Mouse (Mus musculus): ENCODE measurements around the gene Palld.

The Palld gene

GRCm38 (mm10) chr8:61686340-61686739, 216.2 kb downstream of the Palld start:
- DNase-seq (ENCODE audit: low read depth, low spot score) = no peak

DNA sequence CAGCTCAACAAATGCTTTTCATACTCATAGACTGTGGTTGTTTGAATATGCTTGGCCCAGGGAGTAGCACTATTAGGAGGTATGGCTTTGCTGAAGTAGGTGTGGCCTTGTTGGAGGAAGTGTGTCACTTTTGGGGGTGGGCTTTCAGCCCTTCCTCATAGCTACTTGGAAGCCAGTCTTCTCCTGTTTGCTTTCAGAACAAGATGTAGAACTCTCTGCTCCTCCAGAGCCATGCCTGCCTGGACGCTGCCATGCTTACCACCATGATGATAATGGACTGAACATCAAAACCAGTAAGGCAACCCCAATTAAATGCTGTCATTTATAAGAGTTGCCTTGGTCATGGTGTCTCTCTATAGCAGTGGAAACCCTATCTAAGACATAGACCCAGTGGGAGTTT, 217.2 kb downstream of the Palld start:
- DNase-seq (ENCODE audit: low read depth, low spot score) = no peak

GRCm38 (mm10) chr8:61684280-61684939, 218.1 kb downstream of the Palld start:
- no peak for DNase-seq (ENCODE audit: low read depth, low spot score)

DNA sequence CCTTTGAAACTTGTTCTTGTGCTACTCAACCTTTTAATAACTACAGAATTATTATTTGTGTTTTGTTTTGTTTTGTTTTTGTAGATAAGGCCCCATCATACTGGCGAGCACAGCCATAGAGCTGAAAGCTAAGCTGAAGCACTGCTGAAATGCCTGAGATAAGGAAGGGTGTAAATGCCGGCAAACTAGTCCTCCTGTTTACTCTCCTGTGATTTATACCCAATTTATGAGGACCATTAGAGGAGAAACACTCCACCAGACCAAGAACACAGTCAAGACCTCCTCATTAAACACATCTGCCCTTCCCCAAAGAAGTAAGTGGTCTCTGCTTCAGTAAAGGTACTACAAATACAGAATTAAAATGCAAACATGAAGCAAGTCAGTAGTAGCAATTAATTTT, 219.6 kb downstream of the Palld start:
- no peak for DNase-seq (ENCODE audit: low read depth, low spot score)

- DNase-seq (ENCODE audit: low read depth, low spot score) = no peak
Observed at GRCm38 (mm10) chr8:61681217-61681616, 221.3 kb downstream of the Palld start.

DNA sequence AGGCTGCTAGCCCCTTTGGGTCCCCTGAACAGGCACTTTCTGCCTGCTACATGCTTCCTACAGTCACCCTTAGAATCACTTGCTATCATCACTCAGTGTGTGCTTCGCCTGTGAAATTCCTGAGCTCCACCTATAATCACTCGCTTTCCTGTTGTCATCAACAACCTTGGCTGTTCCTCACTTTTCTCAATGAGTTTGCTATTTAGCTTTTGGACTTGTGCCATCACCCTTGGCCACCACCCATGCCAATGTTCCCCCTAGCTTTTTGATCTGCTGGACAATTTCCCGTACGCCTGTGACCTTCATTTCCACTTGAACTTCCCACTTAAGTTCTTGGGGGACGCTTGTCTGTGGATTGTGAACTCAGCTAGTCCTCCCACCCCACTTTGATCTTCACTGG, 225.3 kb downstream of the Palld start:
- DNase-seq (ENCODE audit: low read depth, low spot score) = no peak

- no peak for DNase-seq (ENCODE audit: low read depth, low spot score)
Observed at GRCm38 (mm10) chr8:61671151-61671550, 231.3 kb downstream of the Palld start.

GRCm38 (mm10) chr8:61670376-61670775, 232.1 kb downstream of the Palld start:
- DNase-seq (ENCODE audit: low read depth, low spot score) = no peak

DNA sequence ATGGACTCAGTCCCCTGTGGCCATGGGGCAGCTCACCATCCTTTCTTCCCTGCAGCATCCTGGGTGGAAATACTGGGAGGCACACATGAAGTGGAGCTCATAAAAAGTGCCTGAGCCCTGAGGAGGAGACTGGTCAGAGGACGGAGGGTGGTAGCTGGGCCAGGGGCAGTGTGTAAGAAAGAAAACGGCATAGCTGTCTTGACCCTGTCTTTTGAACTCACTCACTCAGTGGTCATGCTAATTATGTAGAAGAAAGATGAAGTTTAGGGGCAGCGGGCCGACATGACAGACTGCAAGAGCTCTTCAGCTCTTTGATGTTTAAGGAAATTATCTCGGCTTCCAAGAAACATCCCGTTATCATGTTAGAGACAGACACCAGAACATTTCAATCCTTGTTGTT, 235.6 kb downstream of the Palld start:
- no peak for DNase-seq (ENCODE audit: low read depth, low spot score)

DNA sequence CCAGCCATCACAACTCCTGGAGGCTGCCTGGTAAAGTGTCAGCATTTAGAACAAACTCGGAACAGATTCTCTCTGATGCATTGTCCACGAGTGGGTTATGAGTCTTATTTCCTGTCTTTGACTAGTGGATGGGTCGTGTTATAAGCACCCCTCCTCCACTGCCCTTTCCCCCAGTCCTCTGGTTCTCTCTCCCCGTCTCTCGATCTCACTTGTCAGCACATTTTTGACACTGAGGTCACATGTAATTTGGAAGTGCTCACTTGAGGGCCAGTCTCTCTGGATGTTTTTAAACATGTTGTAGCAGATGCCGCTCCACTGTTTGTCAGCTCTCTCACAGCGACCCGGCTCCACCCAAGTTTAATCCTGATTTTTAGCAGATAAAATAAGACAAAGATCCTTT, 237.5 kb downstream of the Palld start:
- no peak for DNase-seq (ENCODE audit: low read depth, low spot score)

DNA sequence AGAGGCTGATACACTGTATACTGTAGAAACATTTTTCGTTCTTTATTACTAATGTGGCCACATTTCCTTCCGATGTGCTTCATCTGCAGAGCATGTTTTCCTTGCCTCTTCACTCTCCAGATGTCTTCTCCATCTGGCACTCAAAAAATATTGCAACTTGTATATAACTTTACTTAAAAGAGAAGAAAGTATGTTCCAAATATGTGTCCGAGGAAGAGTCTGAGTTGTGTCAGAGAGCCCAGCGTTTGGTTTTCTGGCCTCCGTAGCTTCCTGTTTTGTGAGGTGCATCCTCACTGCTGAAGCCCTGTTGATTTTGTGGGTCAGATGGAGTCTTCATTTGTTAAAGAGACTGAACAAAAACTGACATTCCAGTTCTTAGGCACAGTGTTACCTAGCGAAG, 238.3 kb downstream of the Palld start:
- DNase-seq (ENCODE audit: low read depth, low spot score) = peak; percentile 28

DNA sequence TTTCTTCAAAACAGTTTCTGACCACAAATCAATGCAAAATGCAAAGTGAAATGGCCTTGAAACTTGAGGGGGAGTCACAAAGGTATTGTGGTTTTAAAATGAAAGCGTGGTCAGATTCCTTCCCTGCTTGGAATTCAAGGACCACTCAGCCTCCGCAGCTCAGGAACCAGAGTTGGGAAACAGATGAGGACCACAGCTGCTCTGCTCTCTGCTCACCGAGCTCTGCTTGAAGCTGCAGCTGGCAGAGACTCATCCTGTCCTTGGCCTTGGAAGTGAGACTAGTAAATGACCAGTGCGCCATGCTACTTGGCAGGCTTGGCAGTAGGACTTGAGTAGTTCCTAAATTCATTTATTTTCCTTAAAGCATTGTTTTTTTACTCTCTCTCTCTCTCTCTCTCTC, 239.7 kb downstream of the Palld start:
- DNase-seq (ENCODE audit: low read depth, low spot score) = no peak

GRCm38 (mm10) chr8:61661611-61662010, 240.9 kb downstream of the Palld start:
- peak; percentile 59 for DNase-seq (ENCODE audit: low read depth, low spot score)

DNA sequence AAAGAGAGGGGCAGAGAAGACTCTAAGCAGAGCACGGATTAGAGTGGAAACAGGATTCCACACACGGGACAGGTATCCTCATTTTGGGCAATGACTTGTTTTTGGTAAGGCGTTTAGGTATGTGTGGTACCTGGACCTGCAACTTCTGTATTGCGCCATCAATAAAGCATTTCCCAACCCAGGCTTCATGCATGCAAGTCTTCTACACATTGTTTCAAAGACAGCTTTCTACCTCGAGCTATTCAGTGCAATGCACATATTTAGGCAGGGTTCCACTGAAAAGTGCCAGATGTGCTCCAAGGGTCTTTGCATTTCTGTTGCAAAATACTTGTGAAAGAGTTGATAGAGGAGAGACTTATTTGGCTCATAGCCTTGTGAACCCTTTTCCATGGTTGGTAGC, 241.5 kb downstream of the Palld start:
- DNase-seq (ENCODE audit: low read depth, low spot score) = no peak

GRCm38 (mm10) chr8:61651955-61652354, 250.5 kb downstream of the Palld start:
- DNase-seq (ENCODE audit: low read depth, low spot score) = no peak

- peak; percentile 6 for DNase-seq (ENCODE audit: low read depth, low spot score)
Observed at GRCm38 (mm10) chr8:61646195-61646835, 256.2 kb downstream of the Palld start.

DNA sequence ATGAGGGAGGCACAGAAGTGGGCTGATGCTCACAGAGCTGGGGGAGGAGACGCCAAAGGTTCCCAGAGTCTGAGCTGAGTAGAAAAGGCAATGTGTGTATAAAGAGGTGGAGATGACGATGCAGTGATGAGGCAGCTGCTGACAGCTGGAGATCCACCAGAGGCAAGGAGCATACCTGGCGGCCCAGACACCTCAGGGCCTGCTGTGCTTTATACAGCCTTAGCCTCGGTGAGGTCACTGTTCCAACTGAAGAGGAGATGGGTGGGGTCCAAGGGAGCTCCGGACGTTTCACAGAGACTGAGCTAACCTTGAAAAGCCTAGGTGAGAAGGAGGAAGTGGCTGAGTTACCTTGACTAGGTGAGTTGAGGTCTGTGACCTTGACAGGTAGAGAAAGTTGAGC, 256.8 kb downstream of the Palld start:
- DNase-seq (ENCODE audit: low read depth, low spot score) = no peak

DNA sequence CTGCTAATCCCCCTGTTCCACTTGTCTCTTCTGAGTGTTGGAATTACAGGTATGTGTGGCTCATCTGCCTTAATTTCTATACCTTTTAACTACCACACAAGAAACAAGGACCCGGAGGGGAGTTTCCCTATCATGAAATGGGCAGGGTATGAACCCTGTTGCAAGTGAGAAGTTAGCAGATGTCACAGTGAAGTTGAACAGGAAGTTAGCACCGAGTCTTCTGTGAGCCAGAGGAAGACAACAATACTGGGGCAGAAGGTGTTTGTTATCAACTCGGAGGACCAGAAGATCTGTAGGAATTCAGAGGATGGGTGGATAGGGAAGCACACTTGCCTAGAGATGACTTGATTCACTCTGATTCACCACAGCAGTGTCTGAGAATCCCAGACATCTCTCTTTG, 259.3 kb downstream of the Palld start:
- no peak for DNase-seq (ENCODE audit: low read depth, low spot score)

- DNase-seq (ENCODE audit: low read depth, low spot score) = no peak
Observed at GRCm38 (mm10) chr8:61642358-61642847, 260.1 kb downstream of the Palld start.

GRCm38 (mm10) chr8:61639596-61639995, 262.9 kb downstream of the Palld start:
- DNase-seq (ENCODE audit: low read depth, low spot score) = no peak

GRCm38 (mm10) chr8:61639008-61639407, 263.5 kb downstream of the Palld start:
- no peak for DNase-seq (ENCODE audit: low read depth, low spot score)

GRCm38 (mm10) chr8:61637736-61638135, 264.8 kb downstream of the Palld start:
- DNase-seq (ENCODE audit: low read depth, low spot score) = no peak

- no peak for DNase-seq (ENCODE audit: low read depth, low spot score)
Observed at GRCm38 (mm10) chr8:61634811-61635210, 267.7 kb downstream of the Palld start.

All from telencephalon, adult 2 months (tissue).